Mouse (Mus musculus): ENCODE measurements around the gene Shroom3. TPM values are rescaled to one million over a fixed set of nuclear protein-coding genes. Genes with fewer than 3 reads are reported as not detected.

Gene Shroom3
- polyA plus RNA-seq, 1 experiment from 2014 or later = 19.7 TPM

- peak overlapping the region; percentile 35; the same call in 1 of the 2 replicates for H3K9ac ChIP-seq
- no peaks in the 10 kb centered on the region for H3K9me3 ChIP-seq (replicated peaks)
- peak overlapping the region; percentile 70 for H3K27ac ChIP-seq (ENCODE audit: poor library complexity, severe bottlenecking)
- no peak overlapping the region for H3K4me3 ChIP-seq
- no peak for ATAC-seq (ENCODE audit: insufficient number of reproducible peaks, low FRiP score)
- H3K4me1 ChIP-seq (replicated peaks) = peaks cover 71% of the 10 kb centered on the region
- peak overlapping the region; percentile 40 for H3K4me2 ChIP-seq
- WGBS = 65% methylated on average over 7 of the region's 7 CpGs
- H3K36me3 ChIP-seq = peaks cover 22% of the 10 kb centered on the region
- H3K27me3 ChIP-seq (replicated peaks) = no peaks in the 10 kb centered on the region
Measured at GRCm38 (mm10) chr5:92933599-92934217, 250.5 kb downstream of the Shroom3 start.

GRCm38 (mm10) chr5:92934269-92934939, 251.2 kb downstream of the Shroom3 start:
- no peak overlapping the region for H3K4me3 ChIP-seq
- peaks cover 64% of the 10 kb centered on the region for H3K4me1 ChIP-seq (replicated peaks)
- no peaks in the 10 kb centered on the region for H3K9me3 ChIP-seq (replicated peaks)
- H3K4me2 ChIP-seq = no peak overlapping the region
- no peak for ATAC-seq (ENCODE audit: insufficient number of reproducible peaks, low FRiP score)
- no peaks in the 10 kb centered on the region for H3K27me3 ChIP-seq (replicated peaks)
- no peak overlapping the region for H3K9ac ChIP-seq
- 72% methylated on average over 7 of the region's 7 CpGs for WGBS
- no peak overlapping the region; the same call in 1 of the 2 replicates for H3K27ac ChIP-seq (ENCODE audit: poor library complexity, severe bottlenecking)
- H3K36me3 ChIP-seq = peaks cover 22% of the 10 kb centered on the region

- 82% methylated on average over 8 of the region's 8 CpGs for WGBS
- peaks cover 53% of the 10 kb centered on the region for H3K4me1 ChIP-seq (replicated peaks)
Measured at GRCm38 (mm10) chr5:92935883-92936282, 252.6 kb downstream of the Shroom3 start.

GRCm38 (mm10) chr5:92937701-92938100, 254.5 kb downstream of the Shroom3 start:
- 70% methylated on average over 4 of the region's 4 CpGs for WGBS
- no peak overlapping the region for H3K27ac ChIP-seq (ENCODE audit: poor library complexity, severe bottlenecking)
- H3K4me1 ChIP-seq (replicated peaks) = peaks cover 45% of the 10 kb centered on the region
- H3K4me2 ChIP-seq = no peak overlapping the region
- peaks cover 52% of the 10 kb centered on the region for H3K36me3 ChIP-seq
- H3K9me3 ChIP-seq (replicated peaks) = peaks cover 29% of the 10 kb centered on the region
- H3K4me3 ChIP-seq = no peak overlapping the region
- no peak overlapping the region for H3K9ac ChIP-seq
- ATAC-seq (ENCODE audit: insufficient number of reproducible peaks, low FRiP score) = no peak
- H3K27me3 ChIP-seq (replicated peaks) = no peaks in the 10 kb centered on the region

More at GRCm38 (mm10) chr5:92935883-92936282, 252.6 kb downstream of the Shroom3 start:
- H3K27me3 ChIP-seq (replicated peaks) = no peaks in the 10 kb centered on the region
- H3K36me3 ChIP-seq = peaks cover 34% of the 10 kb centered on the region
- H3K9ac ChIP-seq = no peak overlapping the region
- no peak overlapping the region for H3K4me3 ChIP-seq
- H3K27ac ChIP-seq (ENCODE audit: poor library complexity, severe bottlenecking) = no peak overlapping the region
- H3K9me3 ChIP-seq (replicated peaks) = peaks cover 11% of the 10 kb centered on the region; the same call in 1 of the 2 replicates
- no peak for ATAC-seq (ENCODE audit: insufficient number of reproducible peaks, low FRiP score)
- no peak overlapping the region for H3K4me2 ChIP-seq

GRCm38 (mm10) chr5:92939246-92939995, 256.2 kb downstream of the Shroom3 start:
- H3K4me3 ChIP-seq = no peak overlapping the region
- 81% methylated on average over 15 of the region's 15 CpGs for WGBS
- H3K27ac ChIP-seq (ENCODE audit: poor library complexity, severe bottlenecking) = no peak overlapping the region
- H3K9ac ChIP-seq = no peak overlapping the region
- peaks cover 32% of the 10 kb centered on the region for H3K9me3 ChIP-seq (replicated peaks)
- H3K27me3 ChIP-seq (replicated peaks) = no peaks in the 10 kb centered on the region
- H3K36me3 ChIP-seq = peaks cover 61% of the 10 kb centered on the region
- ATAC-seq (ENCODE audit: insufficient number of reproducible peaks, low FRiP score) = no peak
- peaks cover 30% of the 10 kb centered on the region for H3K4me1 ChIP-seq (replicated peaks)
- no peak overlapping the region for H3K4me2 ChIP-seq

- peaks cover 66% of the 10 kb centered on the region for H3K36me3 ChIP-seq
- WGBS = 70% methylated on average over 57 of the region's 57 CpGs
- ATAC-seq (ENCODE audit: insufficient number of reproducible peaks, low FRiP score) = no peak
Measured at GRCm38 (mm10) chr5:92942166-92942565, 258.9 kb downstream of the Shroom3 start.

GRCm38 (mm10) chr5:92942577-92942976, 259.3 kb downstream of the Shroom3 start:
- ATAC-seq (ENCODE audit: insufficient number of reproducible peaks, low FRiP score) = 0 out of 2 replicates have a peak, but pooled peaks have one; percentile 45
- Histone ChIP-seq H3K4me1 (replicated peaks) (peaks cover 14% of the 10 kb centered on the region), H3K4me2 (no peak overlapping the region), H3K9ac (no peak overlapping the region; the same call in 1 of the 2 replicates), H3K36me3 (peaks cover 62% of the 10 kb centered on the region), H3K27ac (ENCODE audit: poor library complexity, severe bottlenecking) (no peak overlapping the region), H3K9me3 (replicated peaks) (peaks cover 32% of the 10 kb centered on the region), H3K27me3 (replicated peaks) (no peaks in the 10 kb centered on the region), H3K4me3 (0 out of 2 replicates have a peak overlapping the region, but pooled peaks have one; percentile 4)
- WGBS = 71% methylated on average over 47 of the region's 47 CpGs

More at GRCm38 (mm10) chr5:92942166-92942565, 258.9 kb downstream of the Shroom3 start:
- no peak overlapping the region for H3K4me2 ChIP-seq
- H3K9me3 ChIP-seq (replicated peaks) = peaks cover 32% of the 10 kb centered on the region
- H3K4me3 ChIP-seq = no peak overlapping the region
- peaks cover 14% of the 10 kb centered on the region for H3K4me1 ChIP-seq (replicated peaks)
- no peak overlapping the region; the same call in 1 of the 2 replicates for H3K9ac ChIP-seq
- H3K27ac ChIP-seq (ENCODE audit: poor library complexity, severe bottlenecking) = no peak overlapping the region
- no peaks in the 10 kb centered on the region for H3K27me3 ChIP-seq (replicated peaks)

- Histone ChIP-seq H3K27me3 (replicated peaks) (no peaks in the 10 kb centered on the region), H3K27ac (ENCODE audit: poor library complexity, severe bottlenecking) (no peak overlapping the region), H3K4me1 (replicated peaks) (peaks cover 32% of the 10 kb centered on the region), H3K36me3 (peaks cover 70% of the 10 kb centered on the region), H3K4me2 (no peak overlapping the region), H3K4me3 (no peak overlapping the region), H3K9me3 (replicated peaks) (peaks cover 31% of the 10 kb centered on the region), H3K9ac (no peak overlapping the region)
- ATAC-seq (ENCODE audit: insufficient number of reproducible peaks, low FRiP score) = no peak
- 71% methylated on average over 5 of the region's 5 CpGs for WGBS
Measured at GRCm38 (mm10) chr5:92944867-92945266, 261.6 kb downstream of the Shroom3 start.

GRCm38 (mm10) chr5:92948972-92949745, 265.9 kb downstream of the Shroom3 start:
- Histone ChIP-seq H3K4me3 (no peak overlapping the region), H3K36me3 (peaks cover 70% of the 10 kb centered on the region)

GRCm38 (mm10) chr5:92950583-92950982, 267.3 kb downstream of the Shroom3 start:
- Histone ChIP-seq H3K4me1 (replicated peaks) (peaks cover 36% of the 10 kb centered on the region), H3K36me3 (peaks cover 74% of the 10 kb centered on the region), H3K27me3 (replicated peaks) (no peaks in the 10 kb centered on the region), H3K4me2 (no peak overlapping the region), H3K27ac (ENCODE audit: poor library complexity, severe bottlenecking) (no peak overlapping the region), H3K9me3 (replicated peaks) (no peaks in the 10 kb centered on the region), H3K9ac (no peak overlapping the region), H3K4me3 (no peak overlapping the region)
- ATAC-seq (ENCODE audit: insufficient number of reproducible peaks, low FRiP score) = no peak
- 72% methylated on average over 14 of the region's 14 CpGs for WGBS

More at GRCm38 (mm10) chr5:92948972-92949745, 265.9 kb downstream of the Shroom3 start:
- Histone ChIP-seq H3K4me1 (replicated peaks) (peaks cover 26% of the 10 kb centered on the region), H3K4me2 (no peak overlapping the region), H3K27ac (ENCODE audit: poor library complexity, severe bottlenecking) (0 out of 2 replicates have a peak overlapping the region, but pooled peaks have one; percentile 3), H3K9ac (peak overlapping the region; percentile 7; the same call in 1 of the 2 replicates), H3K27me3 (replicated peaks) (no peaks in the 10 kb centered on the region), H3K9me3 (replicated peaks) (no peaks in the 10 kb centered on the region)
- 75% methylated on average over 14 of the region's 14 CpGs for WGBS
- ATAC-seq (ENCODE audit: insufficient number of reproducible peaks, low FRiP score) = no peak; the same call in 1 of the 2 replicates
